Mouse (Mus musculus): ENCODE results near the gene Kcnj12.

Gene Kcnj12

GRCm38 (mm10) chr11:61016866-61017398, 5.4 kb upstream of the Kcnj12 start:
- CTCF ChIA-PET, result interaction anchor here in 1 of 4 experiments (1.5 kb wide), 1 partner anchor 40 kb away, joined by 4 read pairs; no protein-coding TSS in a partner anchor
- POLR2A ChIA-PET, result interaction anchor here in 2 of 4 experiments (0.7 to 1.6 kb wide), 4 partner anchors 9 to 13 kb away, joined by 3 to 10 read pairs (median 4); no protein-coding TSS in a partner anchor

GRCm38 (mm10) chr11:61021129-61021528, 1.2 kb upstream of the Kcnj12 start:
- ChIA-PET POLR2A (interaction anchor here (0.6 to 6.5 kb wide), 36 partner anchors 9 to 473 kb away, joined by 3 to 90 read pairs (median 4); partner anchors contain the start of genes Map2k3 (in 2 of the 4), Dhrs7b (in 1 of the 4), Mapk7 (in 1 of the 4) and Usp22 (in 1 of the 4)), CTCF (interaction anchor here in 2 of 4 experiments (0.6 to 1.5 kb wide), 2 partner anchors 9 to 367 kb away, joined by 3 to 6 read pairs; no protein-coding TSS in a partner anchor)

- CTCF ChIA-PET, result interaction anchor here (0.6 to 1.5 kb wide), 7 partner anchors 9 to 366 kb away, joined by 3 to 9 read pairs (median 3); no protein-coding TSS in a partner anchor
- POLR2A ChIA-PET, result interaction anchor here (0.6 to 6.5 kb wide), 59 partner anchors 10 to 472 kb away, joined by 3 to 90 read pairs (median 4); partner anchors contain the start of genes Map2k3 (in 3 of the 4), Dhrs7b (in 2 of the 4), Mapk7 (in 1 of the 4) and Mief2 (in 1 of the 4)
Observed at GRCm38 (mm10) chr11:61021676-61022549, 451 bp upstream of the Kcnj12 start.

- POLR2A ChIA-PET, result interaction anchor here (0.6 to 6.5 kb wide), 40 partner anchors 9 to 884 kb away, joined by 3 to 90 read pairs (median 4); partner anchors contain the start of genes Dhrs7b (in 2 of the 4), Map2k3 (in 2 of the 4), Llgl1 (in 1 of the 4) and Tmem11 (in 1 of the 4)
- CTCF ChIA-PET, result interaction anchor here in 3 of 4 experiments (0.6 to 1.6 kb wide), 4 partner anchors 9 to 55 kb away, joined by 3 to 13 read pairs (median 4); no protein-coding TSS in a partner anchor
Observed at GRCm38 (mm10) chr11:61023416-61024200, 1.2 kb downstream of the Kcnj12 start.

- CTCF ChIA-PET, result interaction anchor here in 1 of 4 experiments (1.0 kb wide), 1 partner anchor 47 kb away, joined by 3 read pairs; no protein-coding TSS in a partner anchor
Observed at GRCm38 (mm10) chr11:61024388-61024787, 2.0 kb downstream of the Kcnj12 start.

GRCm38 (mm10) chr11:61024996-61025395, 2.6 kb downstream of the Kcnj12 start:
- ChIA-PET POLR2A (interaction anchor here in 2 of 4 experiments (0.7 to 1.9 kb wide), 10 partner anchors 9 to 100 kb away, joined by 3 to 6 read pairs (median 3); no protein-coding TSS in a partner anchor), CTCF (interaction anchor here in 2 of 4 experiments (0.8 to 1.0 kb wide), 3 partner anchors 21 to 117 kb away, joined by 3 read pairs; no protein-coding TSS in a partner anchor)

More at GRCm38 (mm10) chr11:61024388-61024787, 2.0 kb downstream of the Kcnj12 start:
- POLR2A ChIA-PET, result interaction anchor here in 2 of 4 experiments (0.8 to 3.3 kb wide), 9 partner anchors 17 to 99 kb away, joined by 3 to 17 read pairs (median 4); partner anchors contain the start of gene Map2k3 (in 1 of the 2)

- POLR2A ChIA-PET, result interaction anchor here in 2 of 4 experiments (0.5 to 1.9 kb wide), 10 partner anchors 9 to 89 kb away, joined by 3 to 6 read pairs (median 3); no protein-coding TSS in a partner anchor
- CTCF ChIA-PET, result interaction anchor here in 3 of 4 experiments (0.5 to 1.0 kb wide), 4 partner anchors 22 to 118 kb away, joined by 3 read pairs; no protein-coding TSS in a partner anchor
Observed at GRCm38 (mm10) chr11:61025594-61025993, 3.2 kb downstream of the Kcnj12 start.

- CTCF ChIA-PET, result interaction anchor here in 1 of 4 experiments (0.6 kb wide), 1 partner anchor 32 kb away, joined by 3 read pairs; no protein-coding TSS in a partner anchor
- POLR2A ChIA-PET, result interaction anchor here in 2 of 4 experiments (0.5 to 1.6 kb wide), 7 partner anchors 10 to 286 kb away, joined by 3 to 5 read pairs (median 3); no protein-coding TSS in a partner anchor
Observed at GRCm38 (mm10) chr11:61026381-61026780, 4.0 kb downstream of the Kcnj12 start.

GRCm38 (mm10) chr11:61027160-61027559, 4.8 kb downstream of the Kcnj12 start:
- ChIA-PET POLR2A (interaction anchor here in 1 of 4 experiments (1.2 to 1.7 kb wide), 4 partner anchors 23 to 287 kb away, joined by 3 to 5 read pairs (median 4); no protein-coding TSS in a partner anchor), CTCF (interaction anchor here in 1 of 4 experiments (0.6 kb wide), 1 partner anchor 31 kb away, joined by 3 read pairs; no protein-coding TSS in a partner anchor)

GRCm38 (mm10) chr11:61028211-61028950, 6.0 kb downstream of the Kcnj12 start:
- CTCF ChIA-PET, result no interaction called here

GRCm38 (mm10) chr11:61029116-61029740, 6.9 kb downstream of the Kcnj12 start:
- POLR2A ChIA-PET, result interaction anchor here in 3 of 4 experiments (0.5 to 1.8 kb wide), 7 partner anchors 13 to 662 kb away, joined by 3 to 10 read pairs (median 5); no protein-coding TSS in a partner anchor

More at GRCm38 (mm10) chr11:61028211-61028950, 6.0 kb downstream of the Kcnj12 start:
- POLR2A ChIA-PET, result interaction anchor here in 3 of 4 experiments (0.7 to 1.8 kb wide), 5 partner anchors 14 to 521 kb away, joined by 3 to 7 read pairs (median 5); no protein-coding TSS in a partner anchor

GRCm38 (mm10) chr11:61029864-61030595, 7.7 kb downstream of the Kcnj12 start:
- CTCF ChIA-PET, result interaction anchor here in 2 of 4 experiments (0.6 kb wide), 2 partner anchors 113 to 257 kb away, joined by 4 to 6 read pairs; no protein-coding TSS in a partner anchor
- POLR2A ChIA-PET, result interaction anchor here in 3 of 4 experiments (0.5 to 1.8 kb wide), 8 partner anchors 10 to 208 kb away, joined by 3 to 10 read pairs (median 4); no protein-coding TSS in a partner anchor

More at GRCm38 (mm10) chr11:61029116-61029740, 6.9 kb downstream of the Kcnj12 start:
- CTCF ChIA-PET, result interaction anchor here in 2 of 4 experiments (0.6 kb wide), 2 partner anchors 40 to 130 kb away, joined by 3 to 4 read pairs; no protein-coding TSS in a partner anchor

GRCm38 (mm10) chr11:61031137-61031536, 8.8 kb downstream of the Kcnj12 start:
- POLR2A ChIA-PET, result no interaction called here
- CTCF ChIA-PET, result no interaction called here

GRCm38 (mm10) chr11:61031658-61032445, 9.5 kb downstream of the Kcnj12 start:
- ChIA-PET CTCF (interaction anchor here in 1 of 4 experiments (1.6 kb wide), 1 partner anchor 9 kb away, joined by 4 read pairs; no protein-coding TSS in a partner anchor), POLR2A (interaction anchor here in 3 of 4 experiments (0.6 to 2.6 kb wide), 5 partner anchors 9 to 13 kb away, joined by 3 to 14 read pairs (median 4); partner anchors contain the start of gene Kcnj12 (in 3 of the 3))
